Mouse (Mus musculus) left cerebral cortex, adult 11 months (tissue): Measurements from ENCODE around the gene Ralbp1.

Source experiments
- DNase-seq: peaks from one replicate; pipeline ENCODE4 v3.0.0; 2022; ENCODE audit warnings: low spot score

Ralbp1 gene

GRCm38 (mm10) chr17:65885697-65886529 lies at the start of gene Ralbp1:
TSS of gene Ralbp1 (minus strand) at chr17:65885798.
- DNase-seq: no peak

- DNase-seq: no peak
Observed at GRCm38 (mm10) chr17:65933741-65934140, 48.1 kb upstream of the Ralbp1 start.

- no peak for DNase-seq
Observed at GRCm38 (mm10) chr17:65931525-65931924, 45.9 kb upstream of the Ralbp1 start.

- peak; percentile 70 for DNase-seq
Observed at GRCm38 (mm10) chr17:65930960-65931359, 45.4 kb upstream of the Ralbp1 start.

GRCm38 (mm10) chr17:65930158-65930826 lies 44.7 kb upstream of the Ralbp1 start:
- DNase-seq: no peak

- no peak for DNase-seq
Observed at GRCm38 (mm10) chr17:65929319-65929978, 43.9 kb upstream of the Ralbp1 start.

- no peak for DNase-seq
Observed at GRCm38 (mm10) chr17:65927077-65927476, 41.5 kb upstream of the Ralbp1 start.

- DNase-seq: no peak
Observed at GRCm38 (mm10) chr17:65924218-65924617, 38.6 kb upstream of the Ralbp1 start.

GRCm38 (mm10) chr17:65921975-65922374 lies 36.4 kb upstream of the Ralbp1 start:
- DNase-seq: no peak

GRCm38 (mm10) chr17:65919235-65919634 lies 33.6 kb upstream of the Ralbp1 start:
- DNase-seq: no peak

- peak; percentile 51 for DNase-seq
Observed at GRCm38 (mm10) chr17:65916135-65916668, 30.6 kb upstream of the Ralbp1 start.

GRCm38 (mm10) chr17:65914083-65914482 lies 28.5 kb upstream of the Ralbp1 start:
- no peak for DNase-seq

GRCm38 (mm10) chr17:65912202-65912601 lies 26.6 kb upstream of the Ralbp1 start:
- no peak for DNase-seq

GRCm38 (mm10) chr17:65911285-65912069 lies 25.9 kb upstream of the Ralbp1 start:
- no peak for DNase-seq

- no peak for DNase-seq
Observed at GRCm38 (mm10) chr17:65908270-65908669, 22.7 kb upstream of the Ralbp1 start.

GRCm38 (mm10) chr17:65906895-65907401 lies 21.4 kb upstream of the Ralbp1 start:
- no peak for DNase-seq

GRCm38 (mm10) chr17:65906313-65906894 lies 20.8 kb upstream of the Ralbp1 start:
- no peak for DNase-seq

- DNase-seq: no peak
Observed at GRCm38 (mm10) chr17:65905241-65905640, 19.6 kb upstream of the Ralbp1 start.

- no peak for DNase-seq
Observed at GRCm38 (mm10) chr17:65903826-65904225, 18.2 kb upstream of the Ralbp1 start.

GRCm38 (mm10) chr17:65903011-65903410 lies 17.4 kb upstream of the Ralbp1 start:
- DNase-seq: no peak

GRCm38 (mm10) chr17:65902281-65902680 lies 16.7 kb upstream of the Ralbp1 start:
- no peak for DNase-seq
